Mouse (Mus musculus) heart, embryonic 10.5 days (tissue): ENCODE data around the gene Rbfox1. TPM values are rescaled to one million over a fixed set of nuclear protein-coding genes. Genes with fewer than 3 reads are reported as not detected.

Experiments
- DNase-seq: peaks from one replicate; pipeline ENCODE4 v3.0.0-alpha.2; 2017; ENCODE audit warnings: low spot score
- H3K27ac ChIP-seq: fragments of 300-500 bp; sonication (generic); 2 replicates; pipeline ENCODE4 v1.5.1; 2016; ENCODE audit warnings: mild to moderate bottlenecking
- H3K27me3 ChIP-seq: fragments of 300-500 bp; sonication (generic); 2 replicates; pipeline ENCODE4 v1.6.1; 2016; ENCODE audit warnings: mild to moderate bottlenecking; ENCODE audit not compliant: poor library complexity, insufficient read depth, severe bottlenecking
- H3K36me3 ChIP-seq: fragments of 300-500 bp; sonication (generic); 2 replicates; pipeline ENCODE4 v1.6.1; 2016; ENCODE audit warnings: mild to moderate bottlenecking, moderate library complexity
- H3K4me1 ChIP-seq: fragments of 300-500 bp; sonication (generic); 2 replicates; pipeline ENCODE4 v1.6.1; 2016; ENCODE audit warnings: mild to moderate bottlenecking
- H3K4me3 ChIP-seq: fragments of 300-500 bp; sonication (generic); 2 replicates; pipeline ENCODE4 v1.5.1; 2016; ENCODE audit warnings: mild to moderate bottlenecking, moderate library complexity
- H3K9me3 ChIP-seq: fragments of 300-500 bp; sonication (generic); 2 replicates; pipeline ENCODE4 v1.6.1; 2016; ENCODE audit warnings: mild to moderate bottlenecking, moderate library complexity
- WGBS: fragments of 180-500 bp; shearing (Covaris S2); methylation state at CpG from one replicate; pipeline ENCODE4 v1.1.7; 2016; 5-methylcytosine and 5-hydroxymethylcytosine counted together
- polyA plus RNA-seq: library from polyadenylated mRNA; unstranded; fragments of >200 nt; fragmentation: Nextera tagmentation; extraction: Ambion mirVana; gene quantifications from 2 replicates; pipeline ENCODE4 v1.2.1, GENCODE M21; 2016

Gene Rbfox1
- polyA plus RNA-seq, 1 experiment from 2014 or later = 2.8 TPM

DNA sequence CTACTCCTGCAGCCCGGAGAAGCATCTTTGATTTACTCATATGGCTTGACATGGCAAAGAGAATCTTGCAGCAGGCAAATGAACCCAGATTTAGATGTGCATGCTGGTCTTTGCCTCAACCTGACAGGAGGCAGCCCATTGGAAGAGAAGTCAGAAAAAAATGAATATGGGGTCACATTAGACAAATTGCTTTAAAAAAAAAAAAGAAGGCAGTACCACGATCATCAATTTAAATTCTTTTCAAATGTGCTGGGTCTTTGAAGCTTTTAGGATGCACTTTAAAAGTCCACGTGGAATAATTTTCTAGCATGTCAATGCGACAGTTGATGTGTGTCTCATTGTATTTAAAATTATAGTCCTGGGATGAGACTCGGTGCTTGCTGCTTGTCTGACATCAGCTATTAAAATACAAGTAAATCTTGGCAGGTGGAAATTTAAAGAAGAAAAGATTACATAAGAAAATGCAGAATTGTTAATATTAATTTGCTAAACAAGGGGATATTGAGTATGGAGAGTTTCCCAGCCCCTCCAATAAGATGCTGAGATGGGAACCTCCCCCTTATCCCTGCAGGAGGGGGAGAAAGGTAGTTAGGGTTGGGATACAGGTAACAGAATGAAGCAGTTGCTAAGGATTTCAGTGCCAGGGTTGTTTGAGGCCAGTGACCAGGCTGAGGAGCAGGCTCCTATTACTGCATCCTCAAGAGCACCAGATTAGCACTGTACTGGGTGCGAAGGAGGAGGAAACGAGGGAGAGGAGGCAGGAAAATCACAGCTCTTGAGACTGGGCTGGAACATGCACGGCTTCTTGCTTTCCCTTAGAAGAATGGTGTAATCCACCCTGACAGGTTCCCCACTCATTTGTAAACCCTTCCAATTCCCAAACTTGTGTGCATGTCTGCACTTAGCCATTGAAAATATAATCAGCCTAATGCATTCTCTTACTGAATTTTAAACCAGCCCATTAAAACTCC lies 1274.0 kb downstream of the Rbfox1 start:
- H3K4me1 ChIP-seq = peaks cover 7% of the 10 kb centered on the region
- H3K4me3 ChIP-seq = no peak overlapping the region
- no peaks in the 10 kb centered on the region for H3K36me3 ChIP-seq
- WGBS = 76% methylated on average over 8 of the region's 8 CpGs
- H3K27me3 ChIP-seq = no peaks in the 10 kb centered on the region
- no peak overlapping the region for H3K27ac ChIP-seq
- no peaks in the 10 kb centered on the region for H3K9me3 ChIP-seq
- DNase-seq = no peak

- Histone ChIP-seq H3K4me1 (peaks cover 9% of the 10 kb centered on the region), H3K36me3 (no peaks in the 10 kb centered on the region), H3K27ac (no peak overlapping the region), H3K27me3 (no peaks in the 10 kb centered on the region), H3K4me3 (no peak overlapping the region), H3K9me3 (no peaks in the 10 kb centered on the region)
- no peak for DNase-seq
- 86% methylated on average over 6 of the region's 6 CpGs for WGBS
Observed at GRCm38 (mm10) chr16:7159827-7160217, 1274.7 kb downstream of the Rbfox1 start.

GRCm38 (mm10) chr16:7162168-7162567 lies 1277.0 kb downstream of the Rbfox1 start:
- H3K27ac ChIP-seq = no peak overlapping the region
- no peaks in the 10 kb centered on the region for H3K9me3 ChIP-seq
- 75% methylated on average over 4 of the region's 4 CpGs for whole genome bisulfite sequencing
- H3K4me1 ChIP-seq = peaks cover 9% of the 10 kb centered on the region
- DNase-seq = no peak
- no peak overlapping the region for H3K4me3 ChIP-seq
- no peaks in the 10 kb centered on the region for H3K36me3 ChIP-seq
- no peaks in the 10 kb centered on the region for H3K27me3 ChIP-seq

GRCm38 (mm10) chr16:7163688-7164087 lies 1278.5 kb downstream of the Rbfox1 start:
- Histone ChIP-seq H3K27me3 (no peaks in the 10 kb centered on the region), H3K27ac (no peak overlapping the region), H3K4me1 (peaks cover 9% of the 10 kb centered on the region), H3K36me3 (no peaks in the 10 kb centered on the region), H3K4me3 (no peak overlapping the region), H3K9me3 (no peaks in the 10 kb centered on the region)
- 56% methylated on average over 4 of the region's 4 CpGs for WGBS
- no peak for DNase-seq

DNA sequence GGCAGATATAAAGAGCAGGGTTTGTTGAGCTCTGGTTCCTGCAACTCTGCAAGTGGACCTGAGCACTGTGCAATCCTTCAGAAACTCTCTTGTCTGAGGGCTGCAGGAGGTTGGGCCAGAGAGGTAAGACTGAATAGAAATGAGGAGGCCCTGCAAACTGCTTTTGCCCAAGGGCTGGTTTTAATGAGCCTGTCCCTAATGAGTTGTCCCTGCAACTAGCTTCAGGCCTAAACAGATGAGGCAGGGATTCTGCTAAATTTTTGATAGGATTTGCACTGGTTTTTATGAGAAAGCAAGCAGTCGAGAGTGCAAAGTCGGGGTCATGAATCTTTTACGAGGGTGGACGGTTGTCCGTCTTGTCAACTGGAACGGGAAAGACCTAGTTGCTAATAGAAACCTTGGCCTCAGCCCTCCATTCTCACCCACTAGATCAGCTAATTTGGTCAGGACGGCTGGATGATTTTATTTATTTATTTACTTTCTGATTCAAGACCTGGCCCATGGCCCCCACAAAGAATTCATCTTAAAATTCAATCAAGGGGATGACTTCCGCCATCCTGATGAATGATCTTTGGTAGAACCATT lies 1279.1 kb downstream of the Rbfox1 start:
- no peak overlapping the region for H3K4me3 ChIP-seq
- H3K9me3 ChIP-seq = no peaks in the 10 kb centered on the region
- 90% methylated on average over 8 of the region's 8 CpGs for WGBS
- peaks cover 9% of the 10 kb centered on the region for H3K4me1 ChIP-seq
- H3K36me3 ChIP-seq = no peaks in the 10 kb centered on the region
- H3K27me3 ChIP-seq = no peaks in the 10 kb centered on the region
- H3K27ac ChIP-seq = no peak overlapping the region
- DNase-seq = no peak

DNA sequence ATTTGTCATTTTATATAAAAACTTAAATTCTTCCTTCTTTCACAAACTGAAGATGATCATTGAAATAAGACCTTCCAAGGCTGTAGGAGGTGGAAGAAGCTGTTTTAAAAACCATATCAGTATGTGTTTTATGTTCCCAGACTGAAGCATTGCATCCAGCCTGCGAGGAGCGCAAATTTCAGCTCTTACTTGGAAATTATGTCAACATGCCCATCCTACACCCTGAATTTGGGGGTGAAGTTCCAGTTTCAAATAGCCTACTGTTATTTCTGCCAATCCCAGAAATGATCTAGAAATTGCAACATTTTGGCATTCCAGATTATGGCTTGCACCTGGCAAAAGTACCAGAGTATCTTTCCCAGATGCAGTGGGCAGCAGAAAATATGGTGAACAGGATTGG lies 1290.8 kb downstream of the Rbfox1 start:
- H3K4me1 ChIP-seq = no peaks in the 10 kb centered on the region
- DNase-seq = no peak
- 92% methylated on average over 2 of the region's 2 CpGs for WGBS
- no peak overlapping the region for H3K27ac ChIP-seq
- no peaks in the 10 kb centered on the region for H3K36me3 ChIP-seq
- no peaks in the 10 kb centered on the region for H3K27me3 ChIP-seq
- no peak overlapping the region for H3K4me3 ChIP-seq
- no peaks in the 10 kb centered on the region for H3K9me3 ChIP-seq

GRCm38 (mm10) chr16:7187788-7188187 lies 1302.6 kb downstream of the Rbfox1 start:
- Histone ChIP-seq H3K9me3 (no peaks in the 10 kb centered on the region), H3K27ac (no peak overlapping the region), H3K36me3 (no peaks in the 10 kb centered on the region), H3K4me3 (no peak overlapping the region), H3K4me1 (peaks cover 10% of the 10 kb centered on the region; the same call in 1 of the 2 replicates), H3K27me3 (no peaks in the 10 kb centered on the region)
- no peak for DNase-seq
- WGBS = 27% methylated on average over 2 of the region's 2 CpGs

DNA sequence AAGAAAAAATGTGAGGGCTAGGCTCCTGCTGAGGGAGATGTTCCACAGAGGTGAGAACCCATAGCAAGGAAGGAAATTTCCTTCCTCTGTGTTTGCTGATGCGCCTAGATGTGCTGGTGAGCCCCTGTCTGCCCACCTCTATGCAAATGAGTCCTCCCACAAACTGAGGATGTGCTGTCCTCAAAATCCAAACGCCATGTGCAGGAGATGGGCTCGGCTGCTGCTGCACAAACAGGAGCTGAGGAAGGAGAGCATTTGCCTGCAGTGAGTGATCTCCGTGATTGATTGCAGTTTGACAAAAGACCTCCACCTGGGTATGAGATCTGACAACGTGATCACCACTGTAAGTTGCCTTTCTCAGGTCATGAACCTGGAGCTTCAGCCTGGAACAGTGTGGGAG lies 1308.4 kb downstream of the Rbfox1 start:
- Histone ChIP-seq H3K36me3 (no peaks in the 10 kb centered on the region), H3K4me3 (no peak overlapping the region), H3K4me1 (no peaks in the 10 kb centered on the region), H3K9me3 (no peaks in the 10 kb centered on the region), H3K27ac (no peak overlapping the region), H3K27me3 (no peaks in the 10 kb centered on the region)
- WGBS = 72% methylated on average over 5 of the region's 5 CpGs
- DNase-seq = no peak

DNA sequence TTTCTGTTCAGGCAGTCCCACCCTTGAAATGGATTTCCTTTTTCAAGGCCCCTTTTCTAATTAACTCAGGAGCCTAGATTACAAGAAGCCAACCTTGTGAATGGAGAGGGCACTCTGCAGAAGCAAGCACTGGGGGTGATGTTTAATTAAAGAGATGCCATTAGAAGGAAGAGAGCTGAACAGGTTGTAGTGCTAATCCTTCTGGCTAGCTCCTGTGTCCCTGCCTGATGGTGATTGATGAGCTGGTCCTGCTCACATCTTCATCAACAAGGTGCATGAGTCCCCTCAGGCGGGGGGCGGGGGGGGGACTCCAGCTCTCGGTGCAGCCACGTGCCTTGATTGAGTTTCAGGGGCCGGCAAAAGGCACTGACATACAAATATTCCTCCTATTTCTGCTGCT lies 1312.8 kb downstream of the Rbfox1 start:
- H3K9me3 ChIP-seq = no peaks in the 10 kb centered on the region
- no peaks in the 10 kb centered on the region for H3K36me3 ChIP-seq
- no peak overlapping the region for H3K27ac ChIP-seq
- H3K4me1 ChIP-seq = no peaks in the 10 kb centered on the region
- no peak overlapping the region for H3K4me3 ChIP-seq
- no peak for DNase-seq
- 78% methylated on average over 5 of the region's 5 CpGs for WGBS
- H3K27me3 ChIP-seq = no peaks in the 10 kb centered on the region

- Histone ChIP-seq H3K36me3 (no peaks in the 10 kb centered on the region), H3K9me3 (no peaks in the 10 kb centered on the region), H3K27me3 (no peaks in the 10 kb centered on the region), H3K27ac (no peak overlapping the region), H3K4me3 (no peak overlapping the region), H3K4me1 (no peaks in the 10 kb centered on the region)
- DNase-seq = no peak
- 83% methylated on average over 3 of the region's 3 CpGs for WGBS
Observed at GRCm38 (mm10) chr16:7200239-7200638, 1315.1 kb downstream of the Rbfox1 start.

GRCm38 (mm10) chr16:7201816-7202215 lies 1316.7 kb downstream of the Rbfox1 start:
- Histone ChIP-seq H3K27ac (no peak overlapping the region), H3K4me1 (no peaks in the 10 kb centered on the region), H3K4me3 (no peak overlapping the region), H3K36me3 (no peaks in the 10 kb centered on the region), H3K9me3 (no peaks in the 10 kb centered on the region), H3K27me3 (no peaks in the 10 kb centered on the region)
- DNase-seq = no peak
- 58% methylated on average over 4 of the region's 4 CpGs for WGBS

- Histone ChIP-seq H3K27ac (no peak overlapping the region), H3K36me3 (no peaks in the 10 kb centered on the region), H3K9me3 (no peaks in the 10 kb centered on the region), H3K27me3 (no peaks in the 10 kb centered on the region), H3K4me3 (no peak overlapping the region), H3K4me1 (no peaks in the 10 kb centered on the region)
- DNase-seq = no peak
- WGBS = 78% methylated on average over 2 of the region's 2 CpGs
Observed at GRCm38 (mm10) chr16:7206116-7206900, 1321.2 kb downstream of the Rbfox1 start.

GRCm38 (mm10) chr16:7207599-7207998 lies 1322.4 kb downstream of the Rbfox1 start:
- Histone ChIP-seq H3K27me3 (no peaks in the 10 kb centered on the region), H3K4me3 (no peak overlapping the region), H3K36me3 (no peaks in the 10 kb centered on the region), H3K9me3 (no peaks in the 10 kb centered on the region), H3K4me1 (no peaks in the 10 kb centered on the region), H3K27ac (no peak overlapping the region)
- 68% methylated on average over 2 of the region's 2 CpGs for WGBS
- no peak for DNase-seq
